Mouse (Mus musculus) forebrain, embryonic 16.5 days (tissue): ENCODE data around the gene Tcf12. TPM values are rescaled to one million over a fixed set of nuclear protein-coding genes. Genes with fewer than 3 reads are reported as not detected.

ENCODE experiments used
- ATAC-seq: fragments of 200-750 bp; cut with Nextera tagmentation; 2 replicates; pipeline ENCODE4 v1.8.0; 2017; ENCODE audit warnings: mild to moderate bottlenecking, moderate library complexity
- H3K27ac ChIP-seq: fragments of 300-500 bp; sonication (generic); 2 replicates; pipeline ENCODE4 v1.5.1; 2014; ENCODE audit warnings: low read length, control low read depth
- H3K27me3 ChIP-seq: fragments of 300-500 bp; sonication (generic); replicated peaks from 2 replicates; pipeline ENCODE4 v1.6.1; 2014; ENCODE audit warnings: low read length; ENCODE audit not compliant: control insufficient read depth, insufficient read depth
- H3K36me3 ChIP-seq: fragments of 300-500 bp; sonication (generic); 2 replicates; pipeline ENCODE4 v1.6.1; 2014; ENCODE audit not compliant: control insufficient read depth, insufficient read depth
- H3K4me1 ChIP-seq: fragments of 300-500 bp; sonication (generic); replicated peaks from 2 replicates; pipeline ENCODE4 v1.6.1; 2014; ENCODE audit warnings: low read length; ENCODE audit not compliant: control insufficient read depth, insufficient read depth
- H3K4me2 ChIP-seq: fragments of 300-500 bp; sonication (generic); 2 replicates; pipeline ENCODE4 v1.6.1; 2014; ENCODE audit warnings: mild to moderate bottlenecking, low read length, control low read depth
- H3K4me3 ChIP-seq: fragments of 300-500 bp; sonication (generic); replicated peaks from 2 replicates; pipeline ENCODE4 v1.5.1; 2014; ENCODE audit warnings: mild to moderate bottlenecking, low read length, control low read depth
- H3K9ac ChIP-seq: fragments of 300-500 bp; sonication (generic); replicated peaks from 2 replicates; pipeline ENCODE4 v1.6.1; 2014; ENCODE audit warnings: low read depth, low read length, control low read depth
- H3K9me3 ChIP-seq: fragments of 300-500 bp; sonication (generic); 2 replicates; pipeline ENCODE4 v1.6.1; 2016; ENCODE audit warnings: low read length; ENCODE audit not compliant: control insufficient read depth
- WGBS: fragments of 180-500 bp; shearing (Covaris S2); extraction: QIAGEN DNeasy Blood & Tissue Kit; methylation state at CpG from one replicate; pipeline ENCODE4 v1.1.7; 2014; 5-methylcytosine and 5-hydroxymethylcytosine counted together
- microRNA-seq: library from miRNA; unstranded; fragments of <30 nt; microRNA quantifications from one replicate; pipeline ENCODE4, GENCODE M21; 2017
- polyA plus RNA-seq: library from polyadenylated mRNA; unstranded; fragments of >200 nt; fragmentation: Nextera tagmentation; extraction: Ambion mirVana; gene quantifications from 2 replicates; pipeline ENCODE4 v1.2.1, GENCODE M21; 2015

The Tcf12 gene
- polyA plus RNA-seq, 1 experiment from 2014 or later, result 52.0 TPM

GRCm38 (mm10) chr9:71805646-71806421 is 305.8 kb downstream of the Tcf12 start:
- Histone ChIP-seq H3K9me3 (no peaks in the 10 kb centered on the region), H3K9ac (no peak overlapping the region), H3K4me3 (no peak overlapping the region), H3K4me1 (no peaks in the 10 kb centered on the region), H3K4me2 (no peak overlapping the region), H3K27me3 (no peaks in the 10 kb centered on the region), H3K36me3 (no peaks in the 10 kb centered on the region), H3K27ac (no peak overlapping the region)
- 81% methylated on average over 6 of the region's 6 CpGs for WGBS
- ATAC-seq, result no peak

DNA sequence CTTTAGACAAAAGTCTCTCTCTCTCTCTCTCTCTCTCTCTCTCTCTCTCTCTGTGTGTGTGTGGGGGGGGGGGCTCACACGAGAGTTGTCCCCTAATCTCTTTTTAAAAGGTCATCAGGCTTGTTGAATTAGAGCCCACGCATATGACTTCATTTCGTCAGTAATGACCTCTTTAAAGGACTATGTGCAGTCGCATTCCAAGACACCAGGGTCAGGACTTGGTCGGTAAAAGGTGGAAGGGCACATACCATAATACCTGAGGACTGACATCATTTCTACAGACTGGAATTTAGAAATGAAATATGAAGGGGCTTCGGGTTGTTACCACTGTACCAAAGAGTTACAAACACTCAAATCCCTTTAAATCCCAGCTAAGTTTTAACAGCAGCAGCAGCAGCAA is 307.6 kb downstream of the Tcf12 start:
- Histone ChIP-seq H3K4me3 (no peak overlapping the region), H3K9ac (no peak overlapping the region), H3K27me3 (no peaks in the 10 kb centered on the region), H3K4me1 (no peaks in the 10 kb centered on the region), H3K27ac (no peak overlapping the region), H3K4me2 (no peak overlapping the region), H3K9me3 (no peaks in the 10 kb centered on the region), H3K36me3 (no peaks in the 10 kb centered on the region)
- WGBS, result 34% methylated on average over 6 of the region's 6 CpGs
- ATAC-seq, result no peak

DNA sequence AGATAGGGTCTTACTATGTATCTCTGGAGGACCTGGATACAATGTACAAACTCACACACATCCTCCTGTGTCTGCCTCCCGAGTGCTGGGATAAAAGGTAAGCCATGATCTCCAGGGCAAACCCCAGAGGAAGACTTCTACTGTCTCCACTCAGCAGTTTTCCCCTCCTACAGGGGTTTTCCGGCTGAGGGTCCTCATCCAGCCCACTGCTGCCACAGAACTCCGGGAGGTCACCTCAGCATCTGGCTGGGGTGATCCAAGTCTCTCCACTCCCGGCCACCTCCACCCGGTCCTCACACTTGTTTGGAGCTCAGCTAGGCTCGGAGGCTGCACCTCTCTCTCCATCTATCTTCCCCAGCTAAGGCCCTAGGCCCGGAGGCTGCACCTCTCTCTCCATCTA is 308.4 kb downstream of the Tcf12 start:
- no peak overlapping the region for H3K4me2 ChIP-seq
- H3K36me3 ChIP-seq, result no peaks in the 10 kb centered on the region
- H3K4me1 ChIP-seq, result no peaks in the 10 kb centered on the region
- no peak overlapping the region for H3K4me3 ChIP-seq
- H3K9ac ChIP-seq, result no peak overlapping the region
- 75% methylated on average over 7 of the region's 7 CpGs for WGBS
- no peaks in the 10 kb centered on the region for H3K9me3 ChIP-seq
- no peaks in the 10 kb centered on the region for H3K27me3 ChIP-seq
- no peak for ATAC-seq
- no peak overlapping the region for H3K27ac ChIP-seq

- H3K9ac ChIP-seq, result no peak overlapping the region
- no peak overlapping the region for H3K27ac ChIP-seq
- WGBS, result 78% methylated on average over 5 of the region's 5 CpGs
- H3K4me1 ChIP-seq, result no peaks in the 10 kb centered on the region
- H3K9me3 ChIP-seq, result no peaks in the 10 kb centered on the region
- no peak overlapping the region for H3K4me3 ChIP-seq
- no peak overlapping the region for H3K4me2 ChIP-seq
- no peak for ATAC-seq
- no peaks in the 10 kb centered on the region for H3K27me3 ChIP-seq
- H3K36me3 ChIP-seq, result no peaks in the 10 kb centered on the region
These were observed 312.1 kb downstream of the Tcf12 start for GRCm38 (mm10) chr9:71799598-71799997.

GRCm38 (mm10) chr9:71798176-71798575 is 313.5 kb downstream of the Tcf12 start:
- H3K4me3 ChIP-seq, result no peak overlapping the region
- no peaks in the 10 kb centered on the region for H3K9me3 ChIP-seq
- 48% methylated on average over 5 of the region's 5 CpGs for WGBS
- no peaks in the 10 kb centered on the region for H3K27me3 ChIP-seq
- no peak overlapping the region for H3K4me2 ChIP-seq
- no peak overlapping the region for H3K27ac ChIP-seq
- no peak overlapping the region for H3K9ac ChIP-seq
- H3K36me3 ChIP-seq, result no peaks in the 10 kb centered on the region
- no peak for ATAC-seq
- H3K4me1 ChIP-seq, result no peaks in the 10 kb centered on the region

Small RNA genes within 50 kb of the gene (microRNA-seq; reads per million reads assigned to microRNA genes)
- not detected for gene Gm27450

Other genes starting within 250 kb of the Tcf12 start
- gene Zfp280d, start 163.0 kb upstream of the Tcf12 start, polyA plus RNA-seq, result 48.9 and 49.9 TPM in 2 replicates